Mouse (Mus musculus): ENCODE data around the gene 2310009B15Rik.

Gene 2310009B15Rik

DNA sequence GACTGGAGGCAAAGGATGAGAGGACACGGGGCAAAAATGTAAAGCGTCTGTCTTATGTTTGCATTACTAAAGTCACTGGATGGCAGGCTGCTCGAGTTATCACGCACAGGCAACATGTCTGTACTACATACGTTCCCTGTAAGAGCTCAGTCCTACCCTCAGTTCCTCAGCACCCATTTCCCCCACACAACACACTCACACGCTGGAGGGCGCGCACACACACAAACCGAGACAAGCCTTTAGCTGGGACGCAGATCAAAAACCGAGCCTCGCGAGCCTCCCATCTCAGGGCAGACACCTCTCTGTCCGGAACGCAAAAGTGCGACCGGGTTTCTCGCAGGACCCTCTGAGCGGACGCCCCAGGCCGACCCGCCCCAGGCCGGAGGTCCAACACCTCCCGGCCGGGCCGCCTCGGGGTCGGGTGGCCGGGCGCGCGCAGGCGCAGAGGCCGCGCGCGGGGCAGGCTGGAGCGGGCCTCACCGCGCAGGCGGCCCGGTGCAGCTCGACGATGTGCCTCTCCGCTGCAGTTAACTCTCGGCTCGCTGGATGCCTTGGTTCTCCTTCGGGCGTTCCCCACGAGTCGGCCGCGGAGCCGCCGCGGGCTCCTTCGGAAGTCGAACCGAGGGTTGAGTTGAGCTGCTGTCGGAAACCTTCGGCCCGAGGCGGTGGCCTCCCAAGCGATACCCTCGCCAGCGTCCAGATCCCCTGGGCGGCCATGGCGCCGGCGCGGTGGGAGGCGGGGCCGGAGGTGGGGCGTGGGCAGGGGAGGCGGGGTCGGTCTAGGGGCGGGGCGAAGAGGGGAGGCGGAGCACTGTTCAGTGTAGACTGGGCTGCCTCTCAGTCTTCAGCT is at the start of gene 2310009B15Rik:
2310009B15Rik (minus strand) TSS at position 752 of the 850 bp plus-strand sequence.
- peak; percentile 74 for DNase-seq (ENCODE audit: low read depth, low spot score)

DNA sequence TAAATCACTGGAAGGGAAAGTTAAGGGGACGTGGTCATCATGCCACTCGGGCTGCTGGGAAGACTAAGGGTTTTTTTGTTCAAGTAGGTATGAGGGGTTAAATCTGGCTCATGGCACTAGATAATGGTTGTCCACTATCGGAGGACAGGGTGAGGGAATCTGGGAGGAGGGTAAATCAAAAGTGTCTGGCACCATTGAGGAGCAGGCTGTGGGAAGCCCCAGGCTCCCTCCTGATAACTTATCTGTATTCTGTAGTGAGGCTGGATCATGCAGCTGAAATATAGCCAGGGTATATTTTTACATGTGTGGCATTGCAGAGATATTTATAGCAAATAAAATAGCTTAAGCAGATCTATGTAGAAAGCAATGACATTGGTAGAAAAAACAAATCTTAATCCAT is 49.6 kb upstream of the 2310009B15Rik start:
- DNase-seq (ENCODE audit: low read depth, low spot score): no peak

DNA sequence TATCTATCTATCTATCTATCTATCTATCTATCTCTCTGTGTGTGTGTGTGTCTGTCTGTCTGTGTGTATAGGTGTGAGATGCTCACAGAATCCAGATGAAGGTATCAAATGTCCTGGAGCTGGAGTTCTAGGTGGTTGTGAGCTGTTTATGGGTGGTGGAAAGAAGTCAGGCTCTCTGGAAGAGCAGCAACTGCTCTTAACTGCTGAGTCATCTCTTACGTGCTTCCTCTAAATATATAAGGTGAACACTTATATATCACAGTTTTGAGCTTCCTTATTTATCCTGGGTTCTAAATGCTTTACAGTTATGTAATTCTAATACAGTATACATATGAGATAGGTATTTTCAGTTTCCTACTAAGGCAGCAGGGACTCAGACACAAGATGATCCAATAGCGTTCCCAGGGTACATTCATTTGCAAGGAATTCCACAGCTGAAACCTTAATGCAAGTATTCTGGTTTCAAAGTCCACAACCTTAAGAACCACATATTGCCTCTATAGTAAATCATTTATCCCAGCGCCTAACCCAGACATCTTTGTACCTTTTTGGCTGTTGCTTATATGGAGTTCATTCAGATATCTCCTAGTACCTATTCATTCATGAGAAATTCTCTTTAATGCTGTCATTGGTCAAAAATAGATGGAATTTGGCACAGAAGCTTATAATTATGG is 48.6 kb upstream of the 2310009B15Rik start:
- no peak for DNase-seq (ENCODE audit: low read depth, low spot score)

DNA sequence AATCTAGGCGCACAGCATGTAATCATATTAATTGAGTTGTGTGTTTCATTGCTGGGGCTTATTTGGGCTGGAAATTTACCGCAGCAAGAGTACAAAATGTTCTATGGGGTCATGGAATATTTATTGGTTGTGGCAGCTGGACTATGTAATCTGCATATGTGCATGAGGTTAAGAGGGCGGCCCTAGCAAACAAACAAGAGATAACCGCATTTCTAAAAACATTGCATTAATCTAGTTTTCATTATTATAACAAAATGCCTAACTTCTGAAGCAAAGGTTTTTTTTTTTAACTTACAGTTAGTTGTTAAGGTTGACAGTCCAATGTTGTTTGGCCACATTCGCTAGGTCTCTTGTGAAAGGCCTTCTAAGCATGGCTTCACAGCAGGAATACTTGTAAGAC is 47.2 kb upstream of the 2310009B15Rik start:
- DNase-seq (ENCODE audit: low read depth, low spot score): no peak

DNA sequence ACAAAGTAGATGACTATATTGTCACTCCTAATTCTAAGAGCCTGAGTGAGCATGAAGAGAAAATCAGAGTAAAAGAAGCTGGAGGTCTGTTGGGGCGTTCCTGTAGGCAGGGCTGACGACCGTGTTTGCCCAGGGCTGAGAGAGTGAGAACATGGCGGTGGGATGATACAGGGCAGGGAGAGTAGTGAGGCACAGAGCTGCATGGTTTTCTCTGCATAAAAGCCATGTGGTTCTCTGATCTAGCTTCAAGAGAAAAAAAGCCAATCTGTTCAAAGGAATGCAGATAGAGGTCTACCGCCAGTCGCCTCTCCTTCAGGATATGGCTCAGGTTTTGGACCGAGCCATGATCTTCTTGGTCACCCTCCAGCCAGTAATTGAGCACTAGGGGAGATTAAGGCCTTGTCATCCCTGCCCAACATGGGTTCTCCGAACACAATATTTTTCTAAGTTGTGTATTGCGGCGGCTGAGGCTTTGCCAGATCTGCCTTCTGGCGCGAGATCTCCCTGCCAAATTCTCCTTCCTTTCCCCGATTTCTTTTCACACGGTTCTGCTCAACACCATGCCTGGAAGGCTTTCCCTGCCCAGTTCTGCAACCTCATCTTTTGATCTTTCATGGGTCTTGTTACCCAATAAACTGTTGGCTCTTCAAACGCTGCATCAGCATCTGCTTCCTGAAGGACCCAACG is 44.9 kb upstream of the 2310009B15Rik start:
- DNase-seq (ENCODE audit: low read depth, low spot score): no peak

DNA sequence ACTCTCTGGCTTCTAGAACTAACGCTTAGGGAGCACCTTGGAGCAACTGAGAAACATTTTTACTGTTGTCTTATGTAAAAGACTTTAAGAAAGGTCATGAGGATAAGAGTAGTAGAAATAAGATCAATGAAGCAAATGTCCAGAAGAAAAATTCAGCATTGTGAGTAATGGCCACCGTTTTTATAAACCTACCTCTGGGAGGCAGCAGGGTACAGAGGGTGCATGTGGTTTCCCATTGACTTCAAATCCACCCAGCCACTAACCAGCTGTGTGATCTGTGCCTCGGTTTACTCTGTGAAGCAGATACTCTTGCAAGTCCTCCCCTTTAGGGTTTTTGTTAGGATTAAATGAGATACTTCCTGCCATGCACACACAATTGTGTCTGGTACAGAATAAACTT is 39.4 kb upstream of the 2310009B15Rik start:
- no peak for DNase-seq (ENCODE audit: low read depth, low spot score)

DNA sequence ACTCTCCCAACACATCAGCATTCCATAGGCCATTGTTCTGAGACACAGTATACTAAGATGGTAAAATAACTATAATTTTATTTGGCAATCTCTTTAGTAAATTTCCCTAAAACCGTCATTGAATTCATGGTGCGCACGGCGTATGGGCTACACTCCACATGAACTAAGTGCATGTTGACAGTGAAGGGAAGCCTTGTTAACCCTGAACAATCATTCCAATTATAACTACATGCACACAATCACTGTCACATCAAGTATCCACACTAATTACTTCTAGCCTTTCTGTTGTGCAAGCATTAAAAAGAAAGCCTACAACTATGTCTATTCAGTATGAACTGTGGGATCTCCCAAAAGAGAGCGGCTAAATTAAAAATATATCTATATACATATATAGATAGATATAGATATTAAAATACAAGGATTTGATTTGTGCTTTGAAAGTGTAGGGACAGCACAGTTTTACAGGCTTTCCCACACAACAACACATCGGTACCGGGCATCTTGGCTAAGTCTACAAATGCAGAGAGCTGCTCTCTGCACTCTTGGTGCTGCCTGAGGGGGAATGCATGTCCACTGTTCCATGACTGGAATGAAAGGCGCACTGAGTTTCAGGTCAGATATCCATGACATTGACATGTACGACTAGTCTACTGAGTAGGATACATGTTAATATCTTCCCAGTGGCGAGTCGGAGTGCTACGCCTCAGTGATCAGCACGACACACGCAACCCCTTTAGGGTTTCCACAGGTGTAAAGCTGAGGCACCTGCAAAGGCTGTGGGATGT is 21.0 kb upstream of the 2310009B15Rik start:
- DNase-seq (ENCODE audit: low read depth, low spot score): no peak

DNA sequence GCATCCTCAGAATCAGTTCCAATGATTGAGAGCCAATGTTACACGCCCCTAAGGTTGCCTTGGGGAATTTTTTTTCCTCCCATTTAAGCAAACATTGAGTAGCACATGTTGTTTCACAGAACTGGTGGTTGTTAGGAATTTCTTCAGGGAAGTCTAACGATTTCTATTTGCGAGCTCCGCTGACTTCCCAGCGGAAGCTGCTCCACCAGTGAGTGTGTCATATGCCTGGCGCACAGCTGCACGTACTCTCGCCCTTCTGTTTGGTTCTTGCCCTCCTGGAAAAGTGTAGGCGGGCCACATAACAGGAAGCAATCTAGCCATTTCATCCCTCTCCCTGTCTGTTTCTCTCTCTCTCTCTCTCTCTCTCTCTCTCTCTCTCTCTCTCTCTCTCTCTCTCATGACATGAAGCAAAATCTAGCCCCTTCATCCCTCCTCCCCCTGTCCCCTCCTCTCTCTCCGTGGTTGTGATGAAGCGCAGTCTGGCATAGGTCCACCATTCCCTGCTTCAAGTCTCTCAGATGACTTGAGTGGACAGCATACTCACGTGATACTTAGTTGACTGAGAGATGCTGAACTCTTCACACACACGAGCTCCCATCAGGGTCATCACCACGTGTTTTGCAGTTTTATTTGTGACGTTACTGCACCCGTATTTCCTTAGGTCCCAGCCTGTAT is 19.9 kb upstream of the 2310009B15Rik start:
- peak; percentile 34 for DNase-seq (ENCODE audit: low read depth, low spot score)

DNA sequence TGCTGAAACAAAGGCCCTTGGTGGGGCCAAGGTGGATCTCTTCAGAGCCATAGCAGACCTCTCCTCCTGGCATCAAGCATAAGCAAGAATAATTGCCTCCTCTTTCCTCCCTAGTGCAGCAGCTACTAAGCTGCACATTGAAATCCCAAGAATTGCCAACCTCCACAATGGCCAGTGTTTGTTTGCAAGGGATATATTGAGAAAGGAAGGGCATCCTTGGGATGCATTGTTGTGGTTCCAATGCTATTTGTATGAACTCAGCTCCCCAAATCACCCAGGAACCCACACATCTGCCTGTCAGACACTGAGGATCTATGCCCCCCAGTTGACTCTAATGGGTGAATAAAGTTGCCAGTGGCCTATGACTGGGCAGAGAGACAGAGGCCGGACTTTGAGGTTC is 5.8 kb downstream of the 2310009B15Rik start:
- DNase-seq (ENCODE audit: low read depth, low spot score): no peak

DNA sequence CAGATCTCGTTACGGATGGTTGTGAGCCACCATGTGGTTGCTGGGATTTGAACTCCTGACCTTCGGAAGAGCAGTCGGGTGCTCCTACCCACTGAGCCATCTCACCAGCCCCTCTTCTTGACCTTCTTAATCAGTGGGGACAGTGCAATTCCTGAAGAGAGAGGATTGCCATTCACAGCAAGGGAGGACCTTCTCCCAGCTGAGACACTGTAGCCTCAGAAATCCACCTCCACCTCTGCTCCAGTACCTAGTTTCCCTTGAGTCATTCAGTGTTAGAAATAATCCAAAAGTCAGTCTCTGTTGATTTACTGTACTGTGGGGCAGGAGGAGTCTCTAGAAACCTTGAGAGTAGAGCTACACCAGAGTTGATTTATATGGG is 6.5 kb downstream of the 2310009B15Rik start:
- no peak for DNase-seq (ENCODE audit: low read depth, low spot score)

DNA sequence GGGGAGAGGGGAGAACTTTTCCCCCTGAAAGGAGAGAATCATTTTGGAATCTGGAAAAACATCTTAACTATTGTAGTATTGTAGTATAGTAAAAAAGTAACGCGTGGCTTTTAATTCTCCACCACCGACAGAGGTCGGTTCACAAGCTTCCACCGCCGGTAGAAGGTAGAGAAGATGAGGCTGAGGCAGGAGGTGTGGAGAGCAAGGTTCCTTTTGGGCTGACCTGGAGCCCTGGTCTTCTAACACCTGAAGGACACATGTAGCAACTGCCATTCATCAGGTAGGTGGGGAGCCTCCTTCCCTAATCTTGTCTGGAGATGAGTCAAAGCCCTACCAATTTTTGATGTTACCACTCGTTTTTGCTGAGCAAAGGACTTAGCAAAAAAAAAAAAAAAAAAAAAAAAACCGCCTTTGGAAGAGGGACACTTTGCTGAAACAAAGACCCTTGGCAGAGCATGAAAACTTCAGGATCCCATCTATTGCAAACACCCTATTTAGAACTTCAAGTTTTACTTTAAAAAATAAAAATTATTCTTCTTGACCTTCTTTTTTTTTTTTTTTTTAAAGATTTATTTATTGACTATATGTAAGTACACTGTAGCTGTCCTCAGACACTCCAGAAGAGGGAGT is 7.0 kb downstream of the 2310009B15Rik start:
- DNase-seq (ENCODE audit: low read depth, low spot score): no peak

DNA sequence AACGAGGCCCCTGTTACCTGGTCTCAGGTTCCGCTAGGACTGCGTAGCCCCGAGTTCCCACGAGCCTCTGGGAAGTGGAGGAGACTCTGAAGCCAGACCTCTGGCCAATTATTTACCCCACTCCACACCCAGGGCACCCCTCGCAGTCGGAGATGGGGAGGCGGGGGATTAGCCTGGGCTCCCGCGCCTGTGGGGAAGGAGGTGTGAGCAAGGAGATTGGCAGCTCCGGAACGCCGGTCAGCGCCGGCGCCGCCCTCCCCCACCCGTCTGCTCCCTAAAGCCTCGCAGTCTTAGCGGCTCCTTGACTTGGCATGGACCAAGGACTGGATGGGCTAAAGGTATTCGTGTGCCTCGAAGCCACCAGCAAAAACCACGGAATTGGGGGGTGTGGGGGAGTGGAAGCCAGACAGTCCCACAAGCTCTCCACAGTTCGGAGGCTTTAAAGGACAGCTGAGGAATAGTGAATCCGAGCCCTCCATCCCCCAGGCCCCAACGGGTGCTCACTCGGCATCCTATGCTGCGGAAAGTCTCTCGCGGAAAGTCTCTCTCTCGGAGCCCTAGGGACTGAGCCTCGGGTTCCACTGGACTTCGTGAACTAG is 8.0 kb downstream of the 2310009B15Rik start, which contains the start of gene Lhx9:
Lhx9 (minus strand) TSS at position 67 of the 599 bp plus-strand sequence.
- DNase-seq (ENCODE audit: low read depth, low spot score): no peak

DNA sequence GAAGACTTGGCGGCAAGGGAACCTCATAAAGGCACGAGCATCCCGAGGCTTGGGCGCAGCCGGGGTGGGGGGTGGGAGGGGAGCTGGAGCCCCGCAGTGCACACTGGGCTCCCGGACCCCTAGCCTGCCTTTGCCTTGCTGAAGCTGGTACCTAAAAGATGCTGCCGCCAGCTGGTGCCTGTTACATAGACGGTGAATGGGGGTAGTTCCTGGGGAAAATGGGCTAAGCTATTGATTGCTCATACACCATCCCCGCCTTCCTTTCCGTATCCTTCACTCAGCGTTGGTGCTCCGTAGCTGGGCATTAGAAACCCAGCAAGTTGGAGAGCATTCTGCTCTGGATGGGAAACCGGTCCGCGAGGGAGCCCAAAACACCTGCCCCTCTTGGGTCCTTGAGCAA is 8.6 kb downstream of the 2310009B15Rik start:
- DNase-seq (ENCODE audit: low read depth, low spot score): no peak

DNA sequence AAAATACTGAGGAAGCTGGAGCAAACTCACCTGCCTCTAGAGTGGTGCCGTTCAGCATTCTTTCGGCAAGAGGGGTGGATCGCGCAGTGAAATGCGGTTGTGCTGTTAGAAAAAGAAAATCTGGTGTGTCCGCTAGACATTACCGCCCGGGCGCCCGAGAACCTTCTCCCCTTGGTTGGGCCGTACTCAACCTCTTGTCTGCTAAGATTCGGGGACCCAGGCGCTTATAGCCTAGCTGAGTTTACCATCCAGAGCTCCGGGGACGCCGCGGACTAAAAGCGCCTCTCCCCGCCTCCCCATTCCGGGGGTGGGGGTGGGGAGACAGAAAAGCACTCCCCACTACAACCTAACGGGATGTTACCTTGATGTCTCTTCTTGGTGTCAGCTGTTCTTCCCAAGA is 9.5 kb downstream of the 2310009B15Rik start:
- DNase-seq (ENCODE audit: low read depth, low spot score): no peak

DNA sequence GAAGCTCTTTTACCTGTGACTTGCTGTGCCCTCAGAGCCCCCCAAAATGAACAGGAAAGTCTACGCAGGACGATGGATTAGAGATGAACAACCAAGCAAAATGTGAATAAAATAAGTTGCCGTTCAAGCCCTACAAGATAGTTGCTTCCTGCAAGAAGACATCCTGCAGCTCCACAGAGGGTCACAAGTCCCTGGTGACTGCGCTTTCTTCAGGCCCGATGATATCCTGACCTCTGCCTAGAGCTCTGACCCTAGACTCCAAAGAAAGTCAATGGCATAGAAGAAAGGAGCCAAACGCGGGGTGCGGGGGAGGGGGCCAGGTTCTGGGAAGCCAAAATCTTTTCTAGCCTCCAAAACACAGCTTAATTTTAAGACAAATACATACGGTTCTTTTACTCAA is 10.1 kb downstream of the 2310009B15Rik start:
- DNase-seq (ENCODE audit: low read depth, low spot score): no peak

DNA sequence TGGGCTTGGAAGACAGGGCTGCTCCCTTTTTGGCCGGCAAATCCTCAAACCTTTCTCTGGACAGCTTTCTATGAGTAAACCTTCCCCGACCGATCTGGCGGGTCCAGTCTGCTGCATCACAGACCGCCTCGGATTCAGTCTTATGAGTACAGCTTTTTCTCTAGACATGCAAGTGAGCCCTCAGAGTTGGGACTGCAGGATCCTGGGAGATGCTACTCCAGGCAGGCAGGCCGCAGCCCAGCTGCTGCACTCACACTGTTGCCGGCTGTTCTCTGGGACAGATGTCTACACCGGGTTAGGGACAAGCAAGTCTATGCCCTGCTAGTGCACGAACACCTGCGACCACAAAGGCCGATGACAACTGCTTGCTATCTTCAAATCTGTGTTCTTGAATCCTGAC is 10.5 kb downstream of the 2310009B15Rik start:
- DNase-seq (ENCODE audit: low read depth, low spot score): no peak

DNA sequence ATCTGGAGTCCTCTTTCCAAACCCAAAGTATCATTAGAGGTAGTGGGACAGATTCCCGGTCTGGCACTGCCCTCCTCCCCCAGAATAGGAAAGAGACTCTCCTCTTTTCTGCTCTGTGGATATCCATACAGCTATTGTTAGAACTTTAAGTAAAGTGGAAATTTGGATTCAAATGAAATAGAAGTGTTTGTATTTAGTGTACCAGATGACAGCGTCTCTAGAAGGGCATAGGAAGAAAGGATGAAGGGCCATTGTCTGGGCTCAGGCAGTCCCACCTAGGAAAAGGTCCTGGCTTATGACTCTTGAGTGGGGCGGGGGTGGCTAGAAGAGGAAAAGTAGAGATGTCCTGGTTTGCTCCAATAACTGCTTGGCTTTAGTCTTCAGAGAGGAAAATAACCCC is 11.2 kb downstream of the 2310009B15Rik start:
- no peak for DNase-seq (ENCODE audit: low read depth, low spot score)

DNA sequence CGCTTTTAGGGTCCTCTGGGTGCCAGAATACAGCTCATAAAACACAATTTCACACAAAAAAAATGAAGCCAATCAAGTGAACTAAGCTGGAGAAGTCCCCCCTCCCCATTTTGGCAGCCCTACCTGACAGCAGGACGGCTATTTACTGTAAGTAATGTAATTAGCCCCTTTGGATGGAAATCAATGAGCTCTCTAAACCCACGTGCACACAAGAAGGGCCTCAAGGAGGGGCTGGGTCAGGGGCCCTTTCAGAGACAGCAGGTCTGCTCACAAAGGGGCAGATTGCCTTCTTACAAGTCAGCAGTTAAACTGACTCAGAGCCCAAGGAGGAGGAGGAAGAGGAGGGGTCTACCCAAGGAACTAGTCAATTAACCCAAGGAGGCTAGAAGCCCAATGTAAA is 12.5 kb downstream of the 2310009B15Rik start:
- no peak for DNase-seq (ENCODE audit: low read depth, low spot score)

DNA sequence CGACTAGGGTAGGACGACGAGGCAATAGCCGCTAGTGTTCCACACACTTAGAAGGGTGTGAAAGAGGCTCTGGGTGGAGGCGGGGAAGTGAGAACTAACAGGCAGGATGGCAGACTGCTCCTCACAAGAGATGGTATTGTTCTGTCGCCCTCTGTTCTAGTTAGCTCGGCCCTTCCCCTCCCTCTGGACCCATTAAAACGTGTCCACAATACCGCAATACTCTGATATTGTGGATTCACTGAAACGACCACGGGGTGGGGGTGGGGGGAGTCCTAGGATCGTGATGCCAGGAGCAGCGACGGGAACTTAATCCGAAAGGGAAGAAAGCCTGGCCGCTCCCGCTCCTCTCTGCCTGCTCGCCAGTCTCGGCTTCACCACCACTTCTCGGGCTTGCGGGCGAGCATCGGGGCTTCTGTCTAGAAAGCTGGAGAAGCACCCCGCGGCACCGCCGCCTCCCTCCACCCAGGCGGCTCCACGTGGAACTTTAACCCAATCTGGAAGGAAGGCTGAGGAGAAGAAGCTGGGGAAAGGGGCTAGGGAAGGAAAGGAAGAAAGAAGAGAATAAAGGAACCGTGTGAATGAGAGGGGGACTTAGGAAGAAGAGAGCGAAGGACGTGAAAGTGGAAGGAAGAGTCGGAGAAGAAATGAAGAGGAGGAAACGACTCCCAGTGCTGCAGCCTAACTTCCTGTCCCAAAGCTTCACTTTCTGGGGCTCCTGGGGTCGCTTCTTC is 13.1 kb downstream of the 2310009B15Rik start:
- DNase-seq (ENCODE audit: low read depth, low spot score): no peak

DNA sequence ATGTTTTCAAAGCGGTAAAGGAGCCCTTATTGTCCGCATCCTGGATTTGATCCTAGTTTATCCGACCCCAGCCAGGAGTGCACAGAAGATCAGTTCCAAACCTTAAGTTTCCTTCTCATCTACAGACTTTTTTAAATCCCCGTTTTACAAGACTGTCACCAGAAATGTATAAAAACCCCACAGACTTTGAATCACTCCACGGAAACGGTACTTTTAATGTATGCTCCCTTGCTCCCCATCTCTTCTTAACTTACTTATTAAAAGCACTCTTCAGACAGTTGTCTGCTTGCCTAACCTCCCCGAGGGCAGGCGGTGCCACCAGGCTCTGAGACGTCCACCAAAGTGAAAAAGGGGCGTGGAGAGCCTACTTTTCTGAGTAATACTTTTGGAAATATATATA is 13.9 kb downstream of the 2310009B15Rik start:
- no peak for DNase-seq (ENCODE audit: low read depth, low spot score)
